Mouse (Mus musculus) hindbrain, embryonic 11.5 days (tissue): Measurements from ENCODE around the gene Fam166a. TPM values are rescaled to one million over a fixed set of nuclear protein-coding genes. Genes with fewer than 3 reads are reported as not detected.

Experiments used
- ATAC-seq: fragments of 200-750 bp; cut with Nextera tagmentation; 2 replicates; pipeline ENCODE4 v1.8.0; 2017; ENCODE audit warnings: mild to moderate bottlenecking, moderate TSS enrichment, moderate library complexity; ENCODE audit not compliant: low FRiP score
- DNase-seq: peaks from one replicate; pipeline ENCODE4 v3.0.0-alpha.2; 2015; ENCODE audit warnings: low spot score
- H3K27ac ChIP-seq: fragments of 300-500 bp; sonication (generic); 2 replicates; pipeline ENCODE4 v1.5.1; 2014; ENCODE audit warnings: mild to moderate bottlenecking, low read depth, low read length
- H3K27me3 ChIP-seq: fragments of 300-500 bp; sonication (generic); 2 replicates; pipeline ENCODE4 v1.6.1; 2014; ENCODE audit warnings: mild to moderate bottlenecking, low read length, moderate library complexity, mixed read lengths; ENCODE audit not compliant: control insufficient read depth, insufficient read depth
- H3K36me3 ChIP-seq: fragments of 300-500 bp; sonication (generic); 2 replicates; pipeline ENCODE4 v1.6.1; 2014; ENCODE audit warnings: mild to moderate bottlenecking, low read length, moderate library complexity, mixed read lengths; ENCODE audit not compliant: control insufficient read depth, insufficient read depth
- H3K4me1 ChIP-seq: fragments of 300-500 bp; sonication (generic); replicated peaks from 2 replicates; pipeline ENCODE4 v1.6.1; 2014; ENCODE audit warnings: low read length, mixed read lengths; ENCODE audit not compliant: control insufficient read depth, insufficient read depth
- H3K4me2 ChIP-seq: fragments of 300-500 bp; sonication (generic); replicated peaks from 2 replicates; pipeline ENCODE4 v1.6.1; 2014; ENCODE audit warnings: mild to moderate bottlenecking, low read depth, low read length
- H3K4me3 ChIP-seq: fragments of 300-500 bp; sonication (generic); 2 replicates; pipeline ENCODE4 v1.5.1; 2014; ENCODE audit warnings: low read depth, low read length
- H3K9ac ChIP-seq: fragments of 300-500 bp; sonication (generic); 2 replicates; pipeline ENCODE4 v1.6.1; 2014; ENCODE audit warnings: low read depth, low read length
- H3K9me3 ChIP-seq: fragments of 300-500 bp; sonication (generic); 2 replicates; pipeline ENCODE4 v1.6.1; 2016; ENCODE audit warnings: low read length; ENCODE audit not compliant: control insufficient read depth
- WGBS: fragments of 180-500 bp; shearing (Covaris S2); extraction: QIAGEN DNeasy Blood & Tissue Kit; methylation state at CpG from one replicate; pipeline ENCODE4 v1.1.7; 2014; 5-methylcytosine and 5-hydroxymethylcytosine counted together
- polyA plus RNA-seq: library from polyadenylated mRNA; unstranded; fragments of >200 nt; fragmentation: Nextera tagmentation; extraction: Ambion mirVana; gene quantifications from 2 replicates; pipeline ENCODE4 v1.2.1, GENCODE M21; 2014

Fam166a gene
- polyA plus RNA-seq, 1 experiment from 2014 or later = not detected

DNA sequence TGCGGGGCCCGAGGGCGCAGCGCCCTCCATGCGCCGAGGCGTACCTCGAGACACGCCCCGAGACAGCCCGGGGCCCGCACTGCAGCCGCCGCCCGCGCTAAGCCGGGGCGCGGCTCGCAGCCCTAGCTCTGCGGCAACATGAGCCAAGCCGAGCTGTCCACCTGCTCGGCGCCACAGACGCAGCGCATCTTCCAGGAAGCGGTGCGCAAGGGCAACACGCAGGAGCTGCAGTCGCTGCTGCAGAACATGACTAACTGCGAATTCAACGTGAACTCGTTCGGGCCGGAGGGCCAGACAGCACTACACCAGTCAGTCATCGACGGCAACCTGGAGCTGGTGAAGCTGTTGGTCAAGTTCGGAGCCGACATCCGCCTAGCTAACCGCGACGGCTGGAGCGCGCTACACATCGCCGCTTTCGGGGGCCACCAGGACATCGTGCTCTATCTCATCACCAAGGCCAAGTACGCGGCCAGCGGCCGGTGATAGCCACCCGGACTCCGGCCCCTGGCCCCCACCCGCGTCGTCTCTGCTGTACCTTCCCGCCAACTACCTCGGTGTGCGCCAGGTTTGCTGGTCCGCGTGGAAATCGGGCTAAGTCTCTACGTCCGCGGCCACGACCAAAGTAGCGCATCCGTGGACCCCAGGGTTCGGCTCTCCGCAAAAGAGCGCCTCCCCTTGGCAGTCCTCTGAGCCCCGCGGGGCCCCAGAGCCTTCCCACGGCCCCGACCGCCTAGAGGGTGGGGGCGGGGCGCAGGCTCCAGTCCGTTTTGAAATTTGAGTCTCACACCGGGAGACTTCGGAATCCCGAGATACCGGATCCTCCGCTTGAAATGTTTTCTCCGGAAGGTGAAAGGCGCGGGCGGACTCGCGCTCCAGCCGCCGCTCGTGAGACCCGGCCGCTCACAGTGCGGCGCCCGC lies 37.3 kb upstream of the Fam166a start:
- Histone ChIP-seq H3K36me3 (0 out of 2 replicates have a peak, but pooled peaks cover 3% of the 10 kb centered on the region), H3K4me2 (peak overlapping the region; percentile 83), H3K27ac (peak overlapping the region; percentile 94), H3K4me1 (peaks cover 31% of the 10 kb centered on the region), H3K27me3 (0 out of 2 replicates have a peak, but pooled peaks cover 3% of the 10 kb centered on the region), H3K9me3 (no peaks in the 10 kb centered on the region), H3K9ac (peak overlapping the region; percentile 86), H3K4me3 (peak overlapping the region; percentile 90)
- peak; percentile 36 for ATAC-seq
- DNase-seq = peak; percentile 81
- under 1% methylated on average over 94 of the region's 100 CpGs for WGBS

DNA sequence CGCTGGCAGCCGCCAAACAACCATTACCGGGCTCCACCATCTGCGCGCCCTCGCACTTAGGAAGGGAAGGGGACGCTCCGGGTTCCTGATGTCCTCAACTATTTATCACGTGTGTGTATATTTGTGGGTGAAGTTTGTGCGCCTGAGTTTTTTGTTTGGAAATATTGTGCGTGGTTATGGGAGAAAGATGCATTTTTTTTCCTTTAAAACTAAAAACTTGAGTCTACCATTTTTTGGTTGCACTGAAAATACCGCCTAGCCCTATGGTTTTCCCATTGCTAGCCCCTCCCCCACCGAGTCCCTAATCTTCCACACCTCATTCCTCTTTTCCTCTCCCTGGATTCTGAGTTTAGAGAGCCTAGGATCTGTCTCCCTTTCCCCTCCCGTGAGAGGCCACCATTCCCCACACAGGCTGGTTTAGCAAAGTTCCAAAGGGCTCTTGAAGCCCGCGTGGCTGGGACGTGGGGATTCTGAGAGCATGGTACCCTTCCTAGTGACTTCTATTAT lies 36.6 kb upstream of the Fam166a start:
- ATAC-seq = no peak
- Histone ChIP-seq H3K9me3 (no peaks in the 10 kb centered on the region), H3K4me1 (peaks cover 28% of the 10 kb centered on the region), H3K4me2 (peak overlapping the region; percentile 83), H3K27me3 (0 out of 2 replicates have a peak, but pooled peaks cover 3% of the 10 kb centered on the region), H3K4me3 (peak overlapping the region; percentile 90), H3K27ac (peak overlapping the region; percentile 94), H3K36me3 (0 out of 2 replicates have a peak, but pooled peaks cover 3% of the 10 kb centered on the region), H3K9ac (peak overlapping the region; percentile 86)
- 0% methylated on average over 17 of the region's 17 CpGs for WGBS
- DNase-seq = peak; percentile 67

DNA sequence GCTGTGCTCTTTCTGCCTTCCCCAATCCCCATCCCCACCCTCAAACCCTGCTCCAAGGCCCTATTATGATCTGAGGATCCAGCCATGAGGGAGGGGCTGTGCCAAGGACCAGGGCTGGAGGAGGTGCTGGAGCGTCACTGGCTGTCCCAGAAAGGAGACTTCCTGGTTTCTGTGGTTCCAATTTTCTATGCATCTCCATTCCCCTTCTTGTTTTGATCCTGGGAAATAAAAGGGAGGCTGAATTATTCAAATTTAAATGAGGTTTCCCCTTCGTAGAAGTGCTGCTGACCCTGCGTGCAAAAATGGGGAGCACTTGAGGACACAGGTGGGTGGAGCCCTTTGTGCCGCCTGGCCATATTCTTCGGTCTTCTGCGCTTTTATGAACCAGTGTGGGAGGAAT lies 35.9 kb upstream of the Fam166a start:
- 13% methylated on average over 6 of the region's 6 CpGs for WGBS
- H3K9me3 ChIP-seq = no peaks in the 10 kb centered on the region
- H3K27ac ChIP-seq = peak overlapping the region; percentile 94; the same call in 1 of the 2 replicates
- H3K4me3 ChIP-seq = peak overlapping the region; percentile 90
- H3K9ac ChIP-seq = peak overlapping the region; percentile 36
- H3K4me2 ChIP-seq = peak overlapping the region; percentile 83
- H3K27me3 ChIP-seq = 0 out of 2 replicates have a peak, but pooled peaks cover 3% of the 10 kb centered on the region
- peak; percentile 48 for DNase-seq
- ATAC-seq = no peak
- peaks cover 21% of the 10 kb centered on the region for H3K4me1 ChIP-seq
- 0 out of 2 replicates have a peak, but pooled peaks cover 3% of the 10 kb centered on the region for H3K36me3 ChIP-seq

DNA sequence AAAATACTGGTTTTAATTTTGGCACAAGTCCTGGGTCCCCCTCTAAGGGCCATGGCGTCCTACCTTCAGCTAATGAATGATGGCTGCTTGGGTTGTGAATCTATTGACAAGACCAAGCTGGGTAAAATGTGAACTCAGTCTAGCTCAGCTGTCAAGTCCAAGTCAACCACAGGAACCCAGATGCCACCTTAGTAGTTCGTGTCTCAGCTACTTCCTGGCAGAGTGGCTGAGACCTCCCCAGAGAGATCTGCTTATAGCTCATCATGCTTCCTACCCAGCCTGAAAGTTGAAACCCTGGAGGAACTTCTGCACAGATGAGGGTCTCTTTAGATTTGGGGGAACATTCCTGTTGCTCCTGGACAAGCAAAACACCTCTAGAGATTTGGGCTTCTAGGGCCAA lies 35.2 kb upstream of the Fam166a start:
- Histone ChIP-seq H3K27me3 (0 out of 2 replicates have a peak, but pooled peaks cover 3% of the 10 kb centered on the region), H3K36me3 (0 out of 2 replicates have a peak, but pooled peaks cover 3% of the 10 kb centered on the region), H3K4me1 (peaks cover 15% of the 10 kb centered on the region), H3K27ac (peak overlapping the region; percentile 98; the same call in 1 of the 2 replicates), H3K9ac (peak overlapping the region; percentile 15; the same call in 1 of the 2 replicates), H3K4me3 (peak overlapping the region; percentile 90), H3K9me3 (no peaks in the 10 kb centered on the region), H3K4me2 (peak overlapping the region; percentile 83)
- 52% methylated on average over 2 of the region's 2 CpGs for WGBS
- ATAC-seq = no peak
- no peak for DNase-seq

DNA sequence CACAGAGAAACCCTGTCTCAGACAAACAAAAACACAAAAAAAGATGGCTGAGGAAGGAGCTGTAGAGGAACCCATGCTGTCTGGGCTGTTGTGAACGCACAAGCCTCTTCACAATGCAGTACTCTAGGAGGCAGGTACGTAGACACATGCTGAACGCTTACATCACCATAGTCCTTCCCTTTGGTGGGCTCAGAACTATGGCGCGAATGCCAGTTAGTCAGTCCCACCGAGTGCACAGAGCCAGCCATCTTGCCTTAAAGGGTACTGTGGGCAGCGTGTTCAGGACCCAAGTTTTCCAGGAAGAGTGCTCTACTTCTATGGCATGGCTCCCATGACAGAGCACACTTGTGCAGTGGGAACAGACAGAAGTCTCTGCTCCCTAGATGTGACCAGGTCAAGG lies 34.0 kb upstream of the Fam166a start:
- DNase-seq = no peak
- ATAC-seq = no peak
- peak overlapping the region; percentile 83 for H3K4me2 ChIP-seq
- H3K27me3 ChIP-seq = 0 out of 2 replicates have a peak, but pooled peaks cover 3% of the 10 kb centered on the region
- WGBS = 90% methylated on average over 7 of the region's 7 CpGs
- H3K4me3 ChIP-seq = peak overlapping the region; percentile 4
- peaks cover 14% of the 10 kb centered on the region for H3K4me1 ChIP-seq
- H3K36me3 ChIP-seq = 0 out of 2 replicates have a peak, but pooled peaks cover 3% of the 10 kb centered on the region
- no peak overlapping the region for H3K9ac ChIP-seq
- H3K27ac ChIP-seq = peak overlapping the region; percentile 98
- H3K9me3 ChIP-seq = no peaks in the 10 kb centered on the region

DNA sequence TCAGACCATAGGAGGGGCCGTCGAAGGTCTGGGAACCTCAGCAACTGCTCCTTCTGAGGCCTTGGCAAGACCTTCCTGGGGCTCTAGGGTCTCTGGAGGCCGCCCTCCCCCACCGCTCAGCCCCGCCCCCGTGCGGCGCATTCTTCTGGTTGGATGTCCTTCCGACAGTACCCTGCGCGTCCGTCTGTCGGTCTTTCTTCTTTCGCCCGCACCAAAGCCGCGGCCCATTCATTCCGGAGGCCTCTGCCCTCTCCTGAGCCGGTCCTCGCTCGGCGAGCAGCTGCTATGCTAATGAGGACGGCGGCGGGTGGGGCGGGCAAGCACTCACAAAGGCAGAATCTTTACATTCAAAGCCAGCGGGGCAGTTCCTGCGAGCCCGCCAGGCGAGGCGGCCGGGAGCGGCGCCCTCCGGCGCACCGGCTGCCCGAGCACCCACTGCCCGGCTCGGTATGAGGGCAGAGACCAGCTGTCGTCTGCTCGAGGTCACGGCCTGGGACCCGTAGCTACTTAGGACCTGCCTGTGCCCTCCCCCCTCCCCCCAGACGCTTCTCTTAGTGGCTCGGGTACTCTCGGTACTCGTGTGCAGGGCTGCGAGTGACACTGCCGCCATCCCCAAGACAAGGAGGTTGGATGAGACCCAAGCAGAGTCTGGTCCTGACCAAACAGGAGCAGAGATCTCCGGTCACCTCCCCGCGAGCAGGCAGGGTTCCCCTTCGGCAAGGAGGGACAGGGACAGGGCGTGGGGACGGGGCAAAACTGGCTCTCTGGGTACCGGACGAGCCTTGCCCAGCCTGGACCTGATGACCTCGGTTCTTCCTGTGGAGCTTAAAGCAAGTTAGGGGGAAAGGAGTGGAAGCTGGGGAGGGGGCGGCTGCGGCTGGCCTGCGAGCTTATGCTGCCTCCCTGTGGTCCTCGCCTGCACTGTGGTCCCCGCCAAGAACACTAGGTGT lies 32.6 kb upstream of the Fam166a start:
- Histone ChIP-seq H3K27ac (peak overlapping the region; percentile 98), H3K9ac (peak overlapping the region; percentile 84), H3K36me3 (0 out of 2 replicates have a peak, but pooled peaks cover 3% of the 10 kb centered on the region), H3K4me1 (peaks cover 11% of the 10 kb centered on the region), H3K9me3 (no peaks in the 10 kb centered on the region), H3K4me3 (peak overlapping the region; percentile 44), H3K27me3 (0 out of 2 replicates have a peak, but pooled peaks cover 3% of the 10 kb centered on the region), H3K4me2 (peak overlapping the region; percentile 83)
- DNase-seq (peak; percentile 88), ATAC-seq (peak; percentile 87)
- WGBS = under 1% methylated on average over 59 of the region's 64 CpGs

DNA sequence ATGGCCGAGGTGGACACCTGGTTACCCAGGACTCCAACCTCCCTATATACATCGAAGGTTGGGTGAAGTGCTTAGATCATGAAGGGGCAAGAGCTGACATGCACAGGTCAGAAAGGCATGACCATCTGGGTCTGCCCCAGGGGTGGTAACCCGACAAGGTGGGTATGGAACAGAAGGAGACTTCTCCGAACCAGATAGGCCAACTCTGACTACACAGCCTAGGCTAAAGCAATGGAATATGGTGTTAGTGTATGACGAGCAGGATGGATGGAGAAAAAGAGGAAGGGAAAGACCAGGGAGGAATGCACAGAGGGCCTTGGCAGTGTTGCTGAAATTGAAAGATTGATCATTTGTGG lies 32.0 kb upstream of the Fam166a start:
- H3K9me3 ChIP-seq = no peaks in the 10 kb centered on the region
- H3K9ac ChIP-seq = peak overlapping the region; percentile 84
- H3K4me1 ChIP-seq = peaks cover 11% of the 10 kb centered on the region
- H3K4me2 ChIP-seq = peak overlapping the region; percentile 83
- 0 out of 2 replicates have a peak, but pooled peaks cover 3% of the 10 kb centered on the region for H3K36me3 ChIP-seq
- 29% methylated on average over 5 of the region's 5 CpGs for WGBS
- ATAC-seq (no peak), DNase-seq (no peak)
- H3K4me3 ChIP-seq = peak overlapping the region; percentile 44
- H3K27me3 ChIP-seq = no peaks in the 10 kb centered on the region
- peak overlapping the region; percentile 98 for H3K27ac ChIP-seq

DNA sequence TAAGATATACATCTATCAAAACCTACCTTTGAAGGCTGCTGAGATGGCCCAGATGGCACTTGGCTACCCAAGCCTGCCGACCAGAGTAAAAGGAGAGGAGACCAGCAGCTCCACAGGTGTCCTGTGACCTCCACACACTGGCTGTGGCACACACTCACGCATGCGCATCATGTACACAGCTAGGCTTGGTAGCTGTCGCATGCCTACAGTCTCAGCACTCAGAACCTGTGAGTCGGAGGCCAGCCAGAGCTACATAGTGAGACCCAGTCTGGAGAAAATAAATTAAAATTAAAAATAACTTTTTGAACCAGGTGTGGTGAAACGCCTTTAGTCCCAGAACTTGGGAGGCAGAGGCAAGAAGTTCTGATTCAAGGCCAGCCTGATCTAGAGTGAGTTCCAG lies 30.7 kb upstream of the Fam166a start:
- 0 out of 2 replicates have a peak, but pooled peaks cover 3% of the 10 kb centered on the region for H3K36me3 ChIP-seq
- H3K27ac ChIP-seq = no peak overlapping the region
- no peak overlapping the region for H3K4me2 ChIP-seq
- no peak for ATAC-seq
- DNase-seq = no peak
- WGBS = 80% methylated on average over 6 of the region's 6 CpGs
- no peak overlapping the region for H3K9ac ChIP-seq
- peaks cover 11% of the 10 kb centered on the region for H3K4me1 ChIP-seq
- H3K4me3 ChIP-seq = no peak overlapping the region
- no peaks in the 10 kb centered on the region for H3K9me3 ChIP-seq
- H3K27me3 ChIP-seq = no peaks in the 10 kb centered on the region
